ENCODE assay signal across 16 mouse cellular contexts in genomic region chr15:45646256-45646655, GRCm38 (mm10).
"Had no signal": no experiment of that assay in that cellular context is flagged by ENCODE, and none has a peak within 500 bp of the region (broad histone marks: within the 10 kb centered on the region; RNA-seq: fewer than 3 reads in every experiment).

No protein-coding gene starts in this region.

- H3K4me3 ChIP-seq: neural tube, embryonic 13.5 days; neural tube, embryonic 15.5 days; stomach, embryonic 15.5 days had no signal

- H3K4me2 ChIP-seq: neural tube, embryonic 13.5 days; neural tube, embryonic 15.5 days; stomach, embryonic 15.5 days had no signal

- H3K9ac ChIP-seq: neural tube, embryonic 13.5 days; neural tube, embryonic 15.5 days; stomach, embryonic 15.5 days had no signal

- H3K9me3 ChIP-seq: neural tube, embryonic 13.5 days; neural tube, embryonic 15.5 days; stomach, embryonic 15.5 days had no signal

- H3K36me3 ChIP-seq: neural tube, embryonic 13.5 days; neural tube, embryonic 15.5 days; stomach, embryonic 15.5 days had no signal

- DNase-seq: retina, postnatal 1 day; right cerebral cortex, adult 18-20 months; right cerebral cortex, postnatal 14 days; right cerebral cortex, postnatal 25 days; right cerebral cortex, postnatal 4 days; spleen, adult 18-20 months; thymus, adult 18-20 months; thymus, adult 2 months; thymus, postnatal 14 days; thymus, postnatal 25 days; thymus, postnatal 36 days; thymus, postnatal 4 days had no signal

- H3K27me3 ChIP-seq: neural tube, embryonic 13.5 days; neural tube, embryonic 15.5 days; stomach, embryonic 15.5 days had no signal

- H3K27ac ChIP-seq: neural tube, embryonic 13.5 days; neural tube, embryonic 15.5 days; stomach, embryonic 15.5 days; stomach, postnatal 0 days had no signal

- H3K4me1 ChIP-seq: neural tube, embryonic 13.5 days; neural tube, embryonic 15.5 days; stomach, embryonic 15.5 days had no signal
